20 mouse cellular contexts compared by ENCODE assay signal in the genomic region with DNA sequence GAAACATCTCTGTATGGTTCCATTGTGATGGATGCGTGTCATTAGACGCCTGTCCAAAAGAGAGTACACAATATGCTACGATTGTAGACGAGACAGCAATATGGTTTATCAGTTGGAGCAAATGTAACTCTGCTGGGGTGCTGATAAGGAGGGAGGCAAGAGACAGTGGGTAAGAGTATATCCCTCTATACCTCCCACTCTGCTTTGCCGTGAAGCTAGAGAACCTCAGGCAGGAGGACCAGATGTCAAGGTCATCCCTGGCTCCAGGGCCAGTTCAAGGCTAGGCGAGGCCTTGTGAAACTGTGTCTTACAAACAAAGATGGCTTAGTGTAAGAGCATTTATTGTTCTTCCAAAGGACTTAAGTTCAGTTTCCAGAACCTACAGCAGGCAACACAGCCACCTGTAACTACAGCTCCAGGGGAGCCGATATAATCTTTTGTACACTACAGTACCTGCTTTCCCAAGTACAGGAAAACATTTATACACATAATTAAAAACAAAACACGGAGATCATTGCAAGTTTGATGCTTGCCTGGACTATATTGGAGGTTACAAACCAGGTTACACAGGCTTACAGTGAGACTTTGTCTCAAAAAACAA. TPM values are rescaled to one million over a fixed set of nuclear protein-coding genes. Genes with fewer than 3 reads are reported as not detected.
DNase-seq lines count a peak whose midpoint lies in the region; ATAC-seq and TF ChIP-seq lines count a peak whose summit lies in the region.
"Had no signal": no experiment of that assay in that cellular context is flagged by ENCODE, and none has a peak within 500 bp of the region (broad histone marks: within the 10 kb centered on the region; RNA-seq: fewer than 3 reads in every experiment).

No protein-coding gene starts in this region.

- H3K27ac ChIP-seq in intestine, embryonic 15.5 days = no peak overlapping the region
- no peak overlapping the region for H3K27ac ChIP-seq in intestine, postnatal 0 days (ENCODE audit: low read depth, low read length)
- peak overlapping the region; percentile 86 for H3K27ac ChIP-seq in liver, embryonic 14.5 days
- no peak overlapping the region for H3K27ac ChIP-seq in hindbrain, embryonic 13.5 days
- H3K27ac ChIP-seq: forebrain, embryonic 10.5 days; hindbrain, postnatal 0 days; midbrain, embryonic 12.5 days had no signal

- H3K9ac ChIP-seq in intestine, embryonic 15.5 days = no peak overlapping the region
- no peak overlapping the region for H3K9ac ChIP-seq in intestine, postnatal 0 days (ENCODE audit: low read depth, low read length)
- peak overlapping the region; percentile 38 for H3K9ac ChIP-seq in liver, embryonic 14.5 days (replicated peaks)
- H3K9ac ChIP-seq in hindbrain, embryonic 13.5 days = no peak overlapping the region
- H3K9ac ChIP-seq: midbrain, embryonic 12.5 days had no signal

- peak; percentile 41 for DNase-seq in MEL-GATA-1-ER (ENCODE audit: extremely low read depth, low read depth)
- DNase-seq in liver, embryonic 14.5 days (ENCODE audit: low read depth in 3 of 3, low spot score in 3 of 3) = peak; percentile 82 to 87 (median 82)
- no peak for DNase-seq in natural killer cell, adult 2 months (ENCODE audit: low spot score in 2 of 2)
- DNase-seq: B cell, adult 2 months; cerebellum, adult 11-12 months; gastrocnemius, postnatal 10 days; kidney, adult 9 months; lung, adult 18-20 months; lung, postnatal 36 days; thymus, postnatal 14 days had no signal

- peaks cover 14% of the 10 kb centered on the region for H3K36me3 ChIP-seq in intestine, embryonic 15.5 days
- H3K36me3 ChIP-seq in intestine, postnatal 0 days (ENCODE audit: control insufficient read depth, insufficient read depth) = peaks cover 16% of the 10 kb centered on the region; the same call in 1 of the 2 replicates
- peaks cover 83% of the 10 kb centered on the region for H3K36me3 ChIP-seq in erythroblast, embryonic 14.5 days (ENCODE audit: control insufficient read depth)
- peaks cover 3% of the 10 kb centered on the region; the same call in 1 of the 2 replicates for H3K36me3 ChIP-seq in liver, embryonic 14.5 days (replicated peaks; ENCODE audit: control insufficient read depth, insufficient read depth, low read depth)
- H3K36me3 ChIP-seq in hindbrain, embryonic 13.5 days = peaks cover 88% of the 10 kb centered on the region

- no peaks in the 10 kb centered on the region for H3K27me3 ChIP-seq in intestine, embryonic 15.5 days (replicated peaks)
- no peaks in the 10 kb centered on the region for H3K27me3 ChIP-seq in intestine, postnatal 0 days (replicated peaks; ENCODE audit: control insufficient read depth, insufficient read depth, low read length)
- H3K27me3 ChIP-seq in erythroblast, embryonic 14.5 days (ENCODE audit: control insufficient read depth) = no peaks in the 10 kb centered on the region
- no peaks in the 10 kb centered on the region for H3K27me3 ChIP-seq in liver, embryonic 14.5 days (ENCODE audit: control insufficient read depth, insufficient read depth, low read length)
- H3K27me3 ChIP-seq in hindbrain, embryonic 13.5 days = no peaks in the 10 kb centered on the region
- H3K27me3 ChIP-seq: midbrain, embryonic 12.5 days had no signal

- H3K4me2 ChIP-seq in intestine, embryonic 15.5 days (replicated peaks) = no peak overlapping the region
- no peak overlapping the region for H3K4me2 ChIP-seq in intestine, postnatal 0 days (replicated peaks; ENCODE audit: low read depth)
- peak overlapping the region; percentile 61 for H3K4me2 ChIP-seq in liver, embryonic 14.5 days (ENCODE audit: low read depth)
- no peak overlapping the region for H3K4me2 ChIP-seq in hindbrain, embryonic 13.5 days
- H3K4me2 ChIP-seq: midbrain, embryonic 12.5 days had no signal

- no peak overlapping the region for H3K4me3 ChIP-seq in intestine, embryonic 15.5 days (replicated peaks)
- no peak overlapping the region for H3K4me3 ChIP-seq in intestine, postnatal 0 days (ENCODE audit: low read depth, low read length)
- H3K4me3 ChIP-seq in erythroblast, embryonic 14.5 days (replicated peaks) = peak overlapping the region; percentile 30
- peak overlapping the region in 1 of 2 experiments; percentile 13; a peak in 1 of 4 replicates for H3K4me3 ChIP-seq in liver, embryonic 14.5 days (ENCODE audit: insufficient read depth in 1 of 2, low read depth in 2 of 2, low read length in 2 of 2)
- no peak overlapping the region for H3K4me3 ChIP-seq in hindbrain, embryonic 13.5 days
- H3K4me3 ChIP-seq: forebrain, embryonic 10.5 days; midbrain, embryonic 12.5 days; myocyte had no signal

- TF ChIP-seq CTCF in intestine, postnatal 0 days (IDR thresholded peaks at IDR 0.05; ENCODE audit: low read depth) = no peak
- TF ChIP-seq CTCF in liver, embryonic 14.5 days (IDR thresholded peaks at IDR 0.05; ENCODE audit: low read depth) = no peak

- 87% methylated on average over 8 of the region's 8 CpGs for WGBS in intestine, embryonic 15.5 days
- WGBS in intestine, postnatal 0 days = 83% methylated on average over 8 of the region's 8 CpGs
- WGBS in liver, embryonic 14.5 days (ENCODE audit: insufficient replicate concordance) = 21% methylated on average over 8 of the region's 8 CpGs
- WGBS in hindbrain, embryonic 13.5 days = 89% methylated on average over 8 of the region's 8 CpGs

- ATAC-seq in intestine, embryonic 15.5 days = peak; percentile 46; the same call in 1 of the 2 replicates
- no peak for ATAC-seq in intestine, postnatal 0 days
- ATAC-seq in liver, embryonic 14.5 days (ENCODE audit: insufficient read depth) = peak; percentile 98
- no peak for ATAC-seq in hindbrain, embryonic 13.5 days (ENCODE audit: low FRiP score)
- no peak for ATAC-seq in cerebellum, adult (ENCODE audit: insufficient number of reproducible peaks, low FRiP score, low TSS enrichment)
- ATAC-seq: hindbrain, postnatal 0 days had no signal

- no peaks in the 10 kb centered on the region for H3K9me3 ChIP-seq in intestine, embryonic 15.5 days
- no peaks in the 10 kb centered on the region for H3K9me3 ChIP-seq in intestine, postnatal 0 days (ENCODE audit: control insufficient read depth)
- H3K9me3 ChIP-seq in erythroblast, embryonic 14.5 days (ENCODE audit: control insufficient read depth, low read length) = no peaks in the 10 kb centered on the region
- H3K9me3 ChIP-seq in liver, embryonic 14.5 days (ENCODE audit: control insufficient read depth, low read length) = no peaks in the 10 kb centered on the region
- H3K9me3 ChIP-seq in hindbrain, embryonic 13.5 days = no peaks in the 10 kb centered on the region
- H3K9me3 ChIP-seq: forebrain, embryonic 10.5 days; midbrain, embryonic 12.5 days had no signal

- TF ChIP-seq EP300 in liver, embryonic 14.5 days (IDR thresholded peaks at IDR 0.05; ENCODE audit: low read depth) = peak; percentile 94

- peaks cover 3% of the 10 kb centered on the region; the same call in 1 of the 2 replicates for H3K4me1 ChIP-seq in intestine, embryonic 15.5 days (replicated peaks)
- H3K4me1 ChIP-seq in intestine, postnatal 0 days (replicated peaks; ENCODE audit: control insufficient read depth, insufficient read depth, low read length) = no peaks in the 10 kb centered on the region; the same call in 1 of the 2 replicates
- H3K4me1 ChIP-seq in erythroblast, embryonic 14.5 days (ENCODE audit: control insufficient read depth) = peaks cover 60% of the 10 kb centered on the region
- peaks cover 29 to 34% of the 10 kb centered on the region in 2 experiments for H3K4me1 ChIP-seq in liver, embryonic 14.5 days (replicated peaks; ENCODE audit: control insufficient read depth in 2 of 2, insufficient read depth in 2 of 2, low read length in 1 of 2)
- no peaks in the 10 kb centered on the region for H3K4me1 ChIP-seq in hindbrain, embryonic 13.5 days (replicated peaks)
- H3K4me1 ChIP-seq: forebrain, embryonic 10.5 days; midbrain, embryonic 12.5 days had no signal

RNA-seq across cellular contexts. Expression of a gene that starts 11.9 kb away (rescaled TPM):
- 8.1 and 9.0 TPM in 2 replicates for polyA plus RNA-seq in intestine, embryonic 15.5 days (2015; fragmentation: Nextera tagmentation; extraction: Ambion mirVana)
- 4.7 and 5.8 TPM in 2 replicates for polyA plus RNA-seq in intestine, postnatal 0 days (2015; fragmentation: Nextera tagmentation; extraction: Ambion mirVana)
- polyA plus RNA-seq in erythroblast, embryonic 14.5 days (2012) = 23.5 and 30.2 TPM in 2 replicates
- 30.8 and 33.6 TPM in 2 replicates for polyA plus RNA-seq in liver, embryonic 14.5 days (2012; rRNA removed)
- 4.3 and 5.1 TPM in 2 replicates for polyA plus RNA-seq in liver, embryonic 14.5 days (2014; fragmentation: Nextera tagmentation; extraction: Ambion mirVana)
- 9.7 and 12.4 TPM in 2 replicates for polyA plus RNA-seq in hindbrain, embryonic 13.5 days (2015; fragmentation: Nextera tagmentation; extraction: Ambion mirVana)

RNA-seq across cellular contexts. Expression of a gene that starts 14.1 kb away (rescaled TPM):
- polyA plus RNA-seq in intestine, embryonic 15.5 days (2015; fragmentation: Nextera tagmentation; extraction: Ambion mirVana) = 92.4 and 98.2 TPM in 2 replicates
- 43.3 and 45.6 TPM in 2 replicates for polyA plus RNA-seq in intestine, postnatal 0 days (2015; fragmentation: Nextera tagmentation; extraction: Ambion mirVana)
- polyA plus RNA-seq in erythroblast, embryonic 14.5 days (2012) = 12.9 and 13.0 TPM in 2 replicates
- polyA plus RNA-seq in liver, embryonic 14.5 days (2012; rRNA removed) = 28.2 and 38.5 TPM in 2 replicates
- 56.7 and 60.6 TPM in 2 replicates for polyA plus RNA-seq in liver, embryonic 14.5 days (2014; fragmentation: Nextera tagmentation; extraction: Ambion mirVana)
- 128 and 137 TPM in 2 replicates for polyA plus RNA-seq in hindbrain, embryonic 13.5 days (2015; fragmentation: Nextera tagmentation; extraction: Ambion mirVana)

RNA-seq across cellular contexts. Expression of a gene that starts 19.6 kb away (rescaled TPM):
- polyA plus RNA-seq in intestine, embryonic 15.5 days (2015; fragmentation: Nextera tagmentation; extraction: Ambion mirVana) = 0.63 and 1.1 TPM in 2 replicates
- 0.89 and 0.98 TPM in 2 replicates for polyA plus RNA-seq in intestine, postnatal 0 days (2015; fragmentation: Nextera tagmentation; extraction: Ambion mirVana)
- 0.01 TPM in 1 of 2 replicates, not detected in the other for polyA plus RNA-seq in erythroblast, embryonic 14.5 days (2012)
- 0.39 and 0.54 TPM in 2 replicates for polyA plus RNA-seq in liver, embryonic 14.5 days (2012; rRNA removed)
- not detected in 2 replicates for polyA plus RNA-seq in liver, embryonic 14.5 days (2014; fragmentation: Nextera tagmentation; extraction: Ambion mirVana)
- polyA plus RNA-seq in hindbrain, embryonic 13.5 days (2015; fragmentation: Nextera tagmentation; extraction: Ambion mirVana) = 7.2 and 7.5 TPM in 2 replicates

RNA-seq across cellular contexts. Expression of a gene that starts 39.5 kb away (rescaled TPM):
- 9.1 and 11.7 TPM in 2 replicates for polyA plus RNA-seq in intestine, embryonic 15.5 days (2015; fragmentation: Nextera tagmentation; extraction: Ambion mirVana)
- 25.1 and 31.4 TPM in 2 replicates for polyA plus RNA-seq in intestine, postnatal 0 days (2015; fragmentation: Nextera tagmentation; extraction: Ambion mirVana)
- polyA plus RNA-seq in erythroblast, embryonic 14.5 days (2012) = 2.3 and 2.7 TPM in 2 replicates
- polyA plus RNA-seq in liver, embryonic 14.5 days (2012; rRNA removed) = 36.4 and 51.0 TPM in 2 replicates
- polyA plus RNA-seq in liver, embryonic 14.5 days (2014; fragmentation: Nextera tagmentation; extraction: Ambion mirVana) = 30.5 and 32.9 TPM in 2 replicates
- 3.5 and 3.8 TPM in 2 replicates for polyA plus RNA-seq in hindbrain, embryonic 13.5 days (2015; fragmentation: Nextera tagmentation; extraction: Ambion mirVana)

RNA-seq across cellular contexts. Expression of a gene that starts 54.3 kb away (rescaled TPM):
- 2.2 and 3.6 TPM in 2 replicates for polyA plus RNA-seq in intestine, embryonic 15.5 days (2015; fragmentation: Nextera tagmentation; extraction: Ambion mirVana)
- 20.7 and 21.5 TPM in 2 replicates for polyA plus RNA-seq in intestine, postnatal 0 days (2015; fragmentation: Nextera tagmentation; extraction: Ambion mirVana)
- not detected in 2 replicates for polyA plus RNA-seq in erythroblast, embryonic 14.5 days (2012)
- polyA plus RNA-seq in liver, embryonic 14.5 days (2012; rRNA removed) = 0.31 TPM in 2 replicates
- 0.18 TPM in 1 of 2 replicates, not detected in the other for polyA plus RNA-seq in liver, embryonic 14.5 days (2014; fragmentation: Nextera tagmentation; extraction: Ambion mirVana)
- polyA plus RNA-seq in hindbrain, embryonic 13.5 days (2015; fragmentation: Nextera tagmentation; extraction: Ambion mirVana) = 0.12 and 0.19 TPM in 2 replicates
- polyA plus RNA-seq: embryonic facial prominence, embryonic 11.5 days had no signal

Comparison
In these comparisons a context has a peak if more than half of its experiments do, and no peak if none do; other contexts are left out.
1. ATAC-seq: peak in intestine, embryonic 15.5 days (single experiment) and liver, embryonic 14.5 days (single experiment); none in intestine, postnatal 0 days (single experiment), hindbrain, embryonic 13.5 days (single experiment) and cerebellum, adult (single experiment).
2. DNase-seq: peak in MEL-GATA-1-ER (single experiment) and liver, embryonic 14.5 days (3 of 3); none in natural killer cell, adult 2 months (0 of 2).